22 mouse cellular contexts compared by ENCODE assay signal in the genomic region with DNA sequence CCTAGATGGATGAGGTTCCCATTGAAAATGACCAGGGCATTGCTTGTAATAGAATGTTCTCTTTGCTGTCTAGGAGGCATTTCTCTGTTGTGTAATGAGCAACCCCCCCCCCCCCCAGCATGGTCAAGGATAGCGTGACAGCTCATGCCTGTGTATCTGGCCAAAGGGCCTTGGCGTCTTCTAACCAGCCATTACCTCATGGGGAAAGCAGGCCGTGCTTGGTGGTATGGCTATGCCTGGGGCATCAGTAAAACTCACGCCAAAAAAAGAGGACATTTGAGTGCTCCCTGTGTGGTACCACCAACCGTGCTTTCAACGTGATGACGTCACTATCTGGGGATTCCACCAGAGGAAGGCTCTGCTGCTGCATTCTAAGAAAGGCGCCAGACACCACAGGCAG. TPM values are rescaled to one million over a fixed set of nuclear protein-coding genes. Genes with fewer than 3 reads are reported as not detected.
"Had no signal": no experiment of that assay in that cellular context is flagged by ENCODE, and none has a peak within 500 bp of the region (broad histone marks: within the 10 kb centered on the region; RNA-seq: fewer than 3 reads in every experiment).

No protein-coding gene starts in this region.

- H3K27me3 ChIP-seq: limb, embryonic 13.5 days; liver, embryonic 12.5 days; liver, embryonic 15.5 days; lung, embryonic 15.5 days; megakaryocyte, embryonic 14.5 days had no signal

- H3K27ac ChIP-seq: limb, embryonic 10.5 days; limb, embryonic 13.5 days; liver, embryonic 12.5 days; liver, embryonic 15.5 days; lung, embryonic 15.5 days had no signal

- H3K4me3 ChIP-seq: limb, embryonic 10.5 days; limb, embryonic 13.5 days; liver, embryonic 12.5 days; liver, embryonic 15.5 days; lung, embryonic 15.5 days; megakaryocyte, embryonic 14.5 days had no signal

- H3K9me3 ChIP-seq: limb, embryonic 10.5 days; limb, embryonic 13.5 days; liver, embryonic 15.5 days; lung, embryonic 15.5 days had no signal

- H3K4me1 ChIP-seq: limb, embryonic 10.5 days; limb, embryonic 13.5 days; liver, embryonic 12.5 days; liver, embryonic 15.5 days; megakaryocyte, embryonic 14.5 days had no signal

- H3K36me3 ChIP-seq: limb, embryonic 10.5 days; limb, embryonic 13.5 days; liver, embryonic 12.5 days; liver, embryonic 15.5 days; lung, embryonic 15.5 days had no signal

- DNase-seq: kidney, postnatal 14 days; kidney, postnatal 4 days; liver; lung, postnatal 10 days; lung, postnatal 36 days; midbrain, embryonic 14.5 days; thymus, adult 18-20 months; thymus, postnatal 36 days had no signal

- ATAC-seq: liver, embryonic 12.5 days had no signal

- H3K4me2 ChIP-seq: limb, embryonic 13.5 days; liver, embryonic 12.5 days; liver, embryonic 15.5 days; lung, embryonic 15.5 days; midbrain, embryonic 11.5 days had no signal

- H3K9ac ChIP-seq: limb, embryonic 13.5 days; liver, embryonic 12.5 days; liver, embryonic 15.5 days; lung, embryonic 15.5 days had no signal

RNA-seq across cellular contexts. Expression of a gene that starts 28.1 kb away (rescaled TPM):
- total RNA-seq: layer of hippocampus, adult 18-20 months; layer of hippocampus, postnatal 14 days; midbrain, postnatal 0 days had no signal
- polyA plus RNA-seq: limb, embryonic 10.5 days; limb, embryonic 13.5 days; midbrain, embryonic 11.5 days; midbrain, embryonic 14.5 days; midbrain, postnatal 0 days; small intestine, adult 2 months; spleen, adult 2 months; stomach, embryonic 16.5 days; urinary bladder, adult 2 months had no signal
